Mouse (Mus musculus) embryonic stem cell, embryonic (primary cell): ENCODE measurements around the gene Hif1an.

Experiments used
- CTCF ChIA-PET, 4 experiments: fragments of 300-600 bp in 2 of 4; fragments of 350-600 bp in 2 of 4; sonication (Branson Sonifier 250); formaldehyde crosslinking; loops; one replicate each; lab custom pipeline; 2022; ENCODE audit warnings: inconsistent platforms in 2 of 4; lab: Charles Lee
- POLR2A ChIA-PET, 4 experiments: fragments of 300-600 bp in 2 of 4; fragments of 350-600 bp in 2 of 4; sonication (Branson Sonifier 250); formaldehyde crosslinking; loops; one replicate each; lab custom pipeline; 2022; ENCODE audit warnings: antibody characterized with exemption in 4 of 4, inconsistent platforms in 1 of 4; lab: Charles Lee

The Hif1an gene

DNA sequence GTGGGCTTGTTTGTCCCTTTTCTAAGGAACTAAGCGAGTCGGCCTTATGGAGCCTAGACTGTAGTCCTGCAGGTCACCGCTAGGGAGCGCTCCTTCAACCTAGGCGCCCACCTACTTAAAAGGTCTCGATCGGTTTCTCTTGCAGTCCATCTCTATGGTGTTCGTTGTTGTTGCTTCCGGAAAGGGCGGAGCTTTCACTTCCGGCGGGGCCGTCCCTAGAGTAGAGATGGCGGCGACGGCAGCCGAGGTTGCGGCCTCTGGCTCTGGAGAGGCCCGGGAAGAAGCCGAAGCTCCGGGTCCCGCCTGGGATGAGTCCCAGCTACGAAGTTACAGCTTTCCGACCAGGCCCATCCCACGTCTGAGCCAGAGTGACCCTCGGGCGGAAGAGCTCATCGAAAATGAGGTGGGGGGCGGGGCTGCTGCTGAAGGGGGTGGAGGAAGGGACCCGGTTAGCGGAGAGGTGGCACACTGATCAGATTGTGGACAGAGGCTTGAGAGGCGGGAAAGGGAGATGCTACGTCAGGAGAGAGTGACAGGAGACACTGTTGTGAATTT lies at the start of gene Hif1an:
Gene Hif1an, plus strand, starts transcription at position 199 of the 555 bp plus-strand sequence.
- POLR2A ChIA-PET: interaction anchor here (0.5 to 3.2 kb wide), 52 partner anchors 8 to 888 kb away, joined by 3 to 25 read pairs (median 4); partner anchors contain the start of genes Sec31b (in 3 of the 4), Scd1 (in 2 of the 4), Bloc1s2 (in 1 of the 4) and Kazald1 (in 1 of the 4)
- CTCF ChIA-PET: interaction anchor here (0.5 to 2.1 kb wide), 46 partner anchors 8 to 1941 kb away, joined by 3 to 13 read pairs (median 3); partner anchors contain the start of genes Sec31b (in 3 of the 4), Kazald1 (in 1 of the 4), Ndufb8 (in 1 of the 4) and Slf2 (in 1 of the 4)

DNA sequence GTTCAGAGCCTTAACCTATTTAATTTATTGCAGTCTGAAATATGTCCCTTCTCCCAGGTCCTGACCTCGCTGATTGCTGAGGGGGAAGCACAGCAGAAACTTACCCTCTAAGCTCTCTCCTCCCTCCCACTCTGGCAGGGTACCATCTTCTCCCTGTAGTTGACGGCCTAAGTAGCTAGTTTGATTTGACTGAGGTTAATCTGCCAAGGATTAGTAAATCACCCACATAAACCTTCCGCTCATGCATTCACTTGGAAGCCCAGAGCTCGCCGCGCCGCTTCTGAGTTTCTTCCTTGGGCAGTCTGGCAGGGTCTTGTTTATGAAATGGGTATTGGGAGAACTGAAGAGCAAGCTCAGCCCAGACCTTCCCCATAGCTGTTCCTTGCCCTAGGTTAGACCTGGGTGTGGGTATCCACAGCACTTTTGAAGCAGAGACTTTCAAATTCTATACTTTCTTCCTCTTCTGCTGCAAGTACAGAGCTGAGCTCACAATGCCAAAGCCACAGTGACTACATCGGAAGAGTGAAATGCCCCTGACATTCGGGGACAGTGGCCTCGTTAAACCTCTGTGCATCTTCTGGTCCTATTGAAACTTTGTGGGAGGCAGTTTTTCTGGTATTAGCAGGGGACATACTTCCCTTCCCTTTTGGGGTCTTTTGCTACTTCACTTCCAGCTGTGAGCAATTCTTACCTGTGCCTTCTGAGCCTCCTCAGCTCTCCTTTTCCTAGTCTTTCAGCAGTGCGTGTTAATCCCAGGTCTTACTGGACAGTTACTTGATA lies 49.4 kb upstream of the Hif1an start:
- ChIA-PET CTCF (interaction anchor here in 2 of 4 experiments (0.6 to 1.7 kb wide), 6 partner anchors 11 to 1116 kb away, joined by 3 to 6 read pairs (median 4); no protein-coding TSS in a partner anchor), POLR2A (interaction anchor here in 3 of 4 experiments (0.6 to 1.4 kb wide), 5 partner anchors 11 to 326 kb away, joined by 3 to 5 read pairs (median 4); partner anchors contain the start of gene Ndufb8 (in 1 of the 3))

DNA sequence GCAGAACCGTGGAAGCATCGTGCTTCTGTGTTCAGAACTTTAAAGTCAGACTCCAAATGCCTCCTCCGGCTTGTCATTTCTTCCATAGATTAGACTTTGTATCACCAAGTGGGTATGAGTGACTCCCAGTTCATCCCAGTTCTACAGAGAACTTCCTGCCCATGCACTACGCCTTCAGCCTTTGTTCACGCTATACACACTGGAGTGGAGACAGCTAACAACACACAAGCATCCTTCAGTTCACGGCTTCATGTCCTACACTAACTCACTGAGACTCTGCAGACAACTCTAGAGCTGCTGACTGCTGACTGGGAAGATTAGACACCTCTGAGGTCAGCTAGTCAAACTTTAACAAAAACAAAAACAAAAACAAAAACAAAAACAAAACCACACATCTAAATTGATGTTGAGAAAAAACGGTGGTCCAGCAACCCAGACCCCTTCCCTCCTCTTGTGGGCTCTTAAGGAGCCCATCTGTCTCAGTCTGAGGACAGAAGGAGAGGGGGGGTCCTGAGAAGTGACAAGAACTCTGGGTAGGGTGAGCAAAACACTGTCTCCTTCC lies 48.6 kb upstream of the Hif1an start:
- ChIA-PET POLR2A (interaction anchor here in 2 of 4 experiments (1.0 to 1.4 kb wide), 3 partner anchors 27 to 264 kb away, joined by 3 to 4 read pairs (median 3); partner anchors contain the start of gene Ndufb8 (in 1 of the 2)), CTCF (interaction anchor here in 3 of 4 experiments (0.6 to 1.4 kb wide), 5 partner anchors 30 to 1115 kb away, joined by 3 to 5 read pairs (median 4); no protein-coding TSS in a partner anchor)

DNA sequence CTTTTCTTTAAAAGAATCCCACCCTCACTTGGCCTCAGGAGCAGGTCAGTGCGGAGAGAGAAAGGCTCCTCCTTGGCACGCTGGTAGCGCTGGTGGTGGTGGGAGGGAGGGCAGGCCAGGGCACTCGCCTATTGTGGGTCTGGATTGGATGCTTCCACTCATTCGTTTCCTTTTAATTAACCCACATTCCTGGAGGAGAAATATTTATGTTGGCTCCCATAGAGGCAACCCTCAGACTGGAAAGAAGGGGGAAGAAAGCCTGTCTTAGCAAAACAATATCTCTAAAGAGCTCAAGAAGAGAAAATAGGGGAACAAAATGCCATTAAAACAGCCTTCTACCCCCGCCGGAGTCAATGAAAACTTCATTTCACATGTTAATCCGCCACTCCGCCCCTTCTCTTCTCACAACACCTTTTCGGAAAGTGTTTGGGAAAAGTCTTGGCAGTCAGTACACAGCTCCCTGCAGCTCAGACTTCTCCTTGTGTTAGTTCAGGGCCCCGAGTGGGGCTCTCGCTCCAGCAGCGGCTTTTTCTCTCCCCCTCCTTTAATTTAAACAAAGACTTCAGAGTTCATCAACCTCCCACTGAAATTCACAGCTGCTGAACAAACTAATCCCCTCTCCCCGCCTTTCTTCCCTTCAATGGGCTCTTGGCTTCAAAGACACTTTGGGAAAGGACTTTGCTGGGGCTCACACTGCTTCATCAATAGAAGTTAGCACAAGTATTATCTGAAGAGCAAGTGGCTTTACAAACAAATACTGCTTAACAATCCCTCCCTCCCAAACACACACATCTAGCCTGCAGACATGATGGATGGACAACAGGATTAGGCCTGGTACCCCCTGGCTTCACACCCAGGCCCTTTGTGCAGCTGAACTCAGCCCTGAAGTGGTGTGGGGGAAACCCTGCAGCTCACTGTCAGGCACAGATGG lies 47.9 kb upstream of the Hif1an start:
- CTCF ChIA-PET: interaction anchor here in 2 of 4 experiments (0.6 to 1.4 kb wide), 3 partner anchors 30 to 857 kb away, joined by 3 to 4 read pairs (median 4); no protein-coding TSS in a partner anchor
- POLR2A ChIA-PET: interaction anchor here in 3 of 4 experiments (0.6 to 1.1 kb wide), 4 partner anchors 28 to 1788 kb away, joined by 3 to 4 read pairs (median 4); partner anchors contain the start of gene Mrpl43 (in 1 of the 3)

DNA sequence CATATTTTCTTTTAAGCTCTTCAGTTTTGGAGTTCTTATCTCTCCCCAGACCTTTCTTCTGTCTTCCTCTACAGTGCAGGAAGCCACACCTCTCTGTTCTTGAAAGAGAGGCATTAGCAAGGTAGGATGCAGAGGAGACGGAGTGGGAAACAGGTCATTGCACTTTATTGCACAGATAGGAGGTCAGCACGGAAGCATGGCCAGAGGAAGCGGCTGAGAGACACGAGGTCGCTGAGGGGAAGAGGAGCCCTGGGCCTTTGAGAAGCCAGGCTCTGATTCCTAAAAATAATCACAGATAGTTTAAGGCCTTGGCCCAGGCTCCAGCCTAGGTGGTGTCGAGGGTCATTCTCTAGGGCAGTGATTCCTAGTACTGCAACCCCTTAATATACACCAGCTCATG lies 46.9 kb upstream of the Hif1an start:
- POLR2A ChIA-PET: no interaction called here
- CTCF ChIA-PET: no interaction called here

DNA sequence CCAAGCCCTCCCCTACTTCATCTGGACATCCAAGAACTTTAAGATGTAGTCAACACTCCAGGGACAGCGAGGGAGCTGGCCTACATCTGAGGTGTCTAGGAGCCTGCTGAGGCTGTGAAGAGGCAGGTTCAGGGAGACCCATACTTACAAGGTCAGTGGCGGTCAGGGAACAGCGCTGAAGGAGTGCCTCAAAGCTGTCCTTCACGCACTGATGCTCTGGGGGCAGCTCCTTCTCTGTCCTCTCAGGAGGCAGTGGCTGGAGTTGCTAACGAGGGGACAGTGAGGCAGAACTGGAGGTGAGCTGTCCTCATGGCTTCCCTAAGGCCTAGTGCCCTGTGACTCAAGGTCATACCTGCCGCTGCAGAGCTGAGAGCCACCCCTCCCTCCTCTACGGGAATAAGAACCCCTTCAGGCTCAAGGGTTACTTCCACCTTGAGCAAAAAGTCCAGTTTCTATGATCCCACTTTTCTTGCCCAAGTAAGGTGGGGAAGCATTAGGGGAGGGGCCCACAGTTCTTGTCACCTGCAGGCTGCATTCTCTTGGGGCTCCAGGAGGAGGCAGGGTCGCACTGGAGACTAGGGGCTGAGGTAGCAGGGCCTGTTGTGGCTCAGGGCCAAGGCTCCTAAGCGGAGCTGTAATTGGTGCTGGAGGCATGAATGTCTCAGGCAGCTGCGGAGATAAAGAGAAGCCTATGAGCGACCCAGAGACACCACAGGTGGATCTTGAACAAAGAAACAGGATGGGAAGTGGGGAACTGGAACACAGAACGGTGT lies 44.5 kb upstream of the Hif1an start:
- CTCF ChIA-PET: interaction anchor here (0.5 to 2.5 kb wide), 61 partner anchors 8 to 722 kb away, joined by 3 to 24 read pairs (median 4); partner anchors contain the start of genes Sec31b (in 3 of the 4), Hif1an (in 2 of the 4) and Sfxn3 (in 1 of the 4)
- POLR2A ChIA-PET: interaction anchor here (0.6 to 1.6 kb wide), 14 partner anchors 8 to 110 kb away, joined by 3 to 9 read pairs (median 5); partner anchors contain the start of genes Hif1an (in 3 of the 4), Ndufb8 (in 1 of the 4) and Scd1 (in 1 of the 4)

DNA sequence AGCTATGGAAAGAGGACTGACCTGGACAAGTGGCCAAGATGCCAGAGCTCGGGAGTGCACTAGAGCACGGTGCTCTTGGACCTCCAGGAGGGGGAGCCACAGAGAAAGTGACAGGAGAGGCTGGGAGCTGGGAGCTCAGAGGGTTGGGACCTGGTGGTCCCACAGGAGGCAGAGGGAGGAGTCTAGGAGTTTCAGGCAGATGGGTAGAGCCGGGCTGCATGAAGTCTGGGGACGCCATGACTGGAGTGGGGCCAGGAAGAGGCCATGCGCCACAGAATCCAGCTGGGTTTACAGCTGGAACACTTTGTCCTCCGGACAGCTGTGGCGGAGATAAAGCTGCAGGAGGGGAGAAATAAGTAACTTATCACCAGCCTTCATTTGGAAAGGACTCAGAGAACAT lies 43.5 kb upstream of the Hif1an start:
- ChIA-PET POLR2A (interaction anchor here (0.5 to 1.6 kb wide), 14 partner anchors 9 to 498 kb away, joined by 3 to 9 read pairs (median 4); partner anchors contain the start of genes Hif1an (in 2 of the 4) and Ndufb8 (in 1 of the 4)), CTCF (interaction anchor here (0.5 to 2.5 kb wide), 53 partner anchors 8 to 1613 kb away, joined by 3 to 24 read pairs (median 4); partner anchors contain the start of genes Hif1an (in 3 of the 4), Sec31b (in 3 of the 4), Elovl3 (in 1 of the 4) and Ndufb8 (in 1 of the 4))

DNA sequence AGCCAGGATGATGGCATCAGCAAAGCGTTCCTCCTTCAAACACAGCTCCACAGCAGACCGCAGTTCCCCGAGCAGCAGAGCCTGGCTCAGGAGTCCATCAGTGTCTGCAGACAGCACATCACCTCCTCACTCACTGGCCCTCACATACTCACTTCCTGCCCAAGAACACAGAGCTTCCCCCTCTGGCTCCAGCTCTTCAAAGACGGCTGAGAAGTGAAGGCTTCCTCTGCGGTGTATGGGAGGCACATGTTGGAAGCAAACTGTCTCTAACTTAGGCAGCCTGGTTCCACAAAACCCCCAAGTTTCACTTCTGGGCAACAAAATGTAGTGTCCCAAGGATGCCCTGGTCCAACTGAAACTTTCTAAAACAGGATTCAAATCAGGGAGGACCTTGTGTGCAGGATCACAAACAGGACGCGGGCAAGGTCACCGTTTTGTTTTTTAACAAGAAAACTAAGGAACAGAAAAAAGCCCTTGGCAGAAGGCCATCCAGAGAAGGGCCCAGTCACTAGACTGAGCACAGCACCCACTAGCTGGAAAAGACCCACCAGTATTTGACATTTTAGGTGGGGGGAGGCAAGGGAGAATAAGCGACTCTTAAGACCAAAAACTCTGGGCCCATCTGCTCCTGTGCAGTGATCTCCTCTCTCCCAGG lies 37.0 kb upstream of the Hif1an start:
- POLR2A ChIA-PET: interaction anchor here in 1 of 4 experiments (0.8 kb wide), 1 partner anchor 37 kb away, joined by 3 read pairs; the partner anchor contains the start of gene Hif1an
- CTCF ChIA-PET: no interaction called here

DNA sequence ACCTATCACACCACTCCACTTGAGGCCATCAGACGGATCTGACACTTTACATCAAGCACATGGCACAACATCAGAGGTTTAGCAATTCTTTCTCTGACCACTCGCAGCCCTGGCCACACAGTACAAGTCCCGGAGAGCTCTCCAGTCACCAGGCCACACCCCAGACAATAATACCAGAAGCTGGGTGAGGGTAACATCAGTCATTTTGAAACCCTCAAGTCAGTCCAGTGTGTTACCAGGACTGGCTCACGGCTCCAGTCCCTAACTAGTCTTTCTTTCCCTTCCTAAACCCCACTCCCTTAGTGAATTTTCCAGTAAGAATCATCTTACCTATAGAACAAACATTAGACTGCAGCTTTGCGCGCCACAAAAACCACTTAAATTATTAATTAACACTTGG lies 32.6 kb upstream of the Hif1an start:
- CTCF ChIA-PET: interaction anchor here in 2 of 4 experiments (1.0 to 1.4 kb wide), 3 partner anchors 11 to 54 kb away, joined by 3 to 4 read pairs (median 4); no protein-coding TSS in a partner anchor
- POLR2A ChIA-PET: interaction anchor here in 1 of 4 experiments (0.7 to 1.0 kb wide), 2 partner anchors 11 to 16 kb away, joined by 3 read pairs; partner anchors contain the start of gene Sec31b

DNA sequence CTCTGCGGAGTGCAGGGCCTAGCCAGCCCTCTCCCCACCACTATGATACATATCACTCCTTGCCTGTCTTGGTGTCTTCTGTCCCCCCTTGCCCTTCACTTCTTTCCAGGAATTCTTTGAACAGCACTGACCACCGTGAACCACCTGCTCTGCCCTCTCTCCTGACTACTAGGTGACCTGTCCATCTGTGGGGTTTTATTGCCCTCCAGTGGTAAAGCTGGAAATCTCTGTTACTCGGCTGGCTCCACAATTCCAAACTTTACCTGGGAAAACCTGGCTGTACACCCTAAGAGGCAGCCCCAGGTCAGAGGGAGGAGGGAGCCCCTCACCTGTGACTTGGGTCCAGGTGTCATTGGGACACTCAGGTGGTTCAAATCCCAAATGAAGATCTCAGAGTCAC lies 27.3 kb upstream of the Hif1an start:
- ChIA-PET CTCF (interaction anchor here in 3 of 4 experiments (0.7 to 1.6 kb wide), 7 partner anchors 9 to 59 kb away, joined by 3 to 5 read pairs (median 3); no protein-coding TSS in a partner anchor), POLR2A (interaction anchor here in 3 of 4 experiments (0.6 to 1.4 kb wide), 3 partner anchors 22 to 147 kb away, joined by 3 to 5 read pairs (median 3); no protein-coding TSS in a partner anchor)

DNA sequence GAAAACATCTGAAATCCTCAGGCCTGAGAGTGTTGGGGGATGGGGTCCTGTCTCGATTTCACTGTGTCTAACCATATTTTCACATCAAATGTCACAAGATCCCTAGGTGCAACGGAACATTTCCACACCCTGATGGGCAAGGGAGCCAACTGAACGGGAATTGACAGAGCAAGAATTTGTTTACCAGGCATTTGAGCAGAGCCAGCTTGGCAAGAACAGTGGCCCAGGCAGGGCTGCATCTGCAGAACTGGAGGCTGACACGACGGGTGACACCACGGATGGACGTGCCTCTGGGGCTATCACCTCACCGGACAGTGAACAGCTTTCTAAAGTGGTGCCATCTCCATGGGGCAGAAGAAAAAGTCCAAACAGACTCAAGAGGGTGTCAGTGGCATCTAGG lies 25.2 kb upstream of the Hif1an start:
- POLR2A ChIA-PET: interaction anchor here in 1 of 4 experiments (1.6 kb wide), 1 partner anchor 13 kb away, joined by 4 read pairs; no protein-coding TSS in a partner anchor
- CTCF ChIA-PET: interaction anchor here in 2 of 4 experiments (0.6 to 0.8 kb wide), 2 partner anchors 19 to 45 kb away, joined by 3 to 4 read pairs; no protein-coding TSS in a partner anchor

DNA sequence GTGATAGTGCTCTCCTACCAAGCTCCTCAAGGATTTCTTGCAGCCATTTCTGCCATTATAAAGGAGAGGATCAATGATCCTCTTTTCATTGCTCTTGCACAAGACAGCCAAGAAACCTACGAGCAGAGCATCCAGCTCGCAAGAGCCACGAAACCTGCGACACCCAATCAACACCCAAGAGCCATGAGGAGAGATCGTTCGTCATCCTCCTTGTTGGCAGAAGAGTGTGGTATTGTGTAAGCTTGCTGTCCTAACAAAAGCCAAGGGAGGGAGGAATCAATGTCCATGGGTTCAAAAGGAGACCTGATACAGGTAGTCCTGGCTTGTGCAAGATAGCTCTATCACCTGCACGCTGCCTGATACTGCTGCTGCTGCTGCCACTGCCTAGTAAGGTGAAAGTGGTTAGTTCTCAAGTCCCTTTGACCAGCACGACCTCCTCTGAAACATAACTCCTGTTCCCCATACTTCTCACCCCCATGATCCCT lies 19.9 kb upstream of the Hif1an start:
- POLR2A ChIA-PET: interaction anchor here in 2 of 4 experiments (0.8 to 1.4 kb wide), 2 partner anchors 8 to 28 kb away, joined by 3 read pairs; no protein-coding TSS in a partner anchor
- CTCF ChIA-PET: interaction anchor here in 1 of 4 experiments (1.2 kb wide), 1 partner anchor 24 kb away, joined by 4 read pairs; no protein-coding TSS in a partner anchor

DNA sequence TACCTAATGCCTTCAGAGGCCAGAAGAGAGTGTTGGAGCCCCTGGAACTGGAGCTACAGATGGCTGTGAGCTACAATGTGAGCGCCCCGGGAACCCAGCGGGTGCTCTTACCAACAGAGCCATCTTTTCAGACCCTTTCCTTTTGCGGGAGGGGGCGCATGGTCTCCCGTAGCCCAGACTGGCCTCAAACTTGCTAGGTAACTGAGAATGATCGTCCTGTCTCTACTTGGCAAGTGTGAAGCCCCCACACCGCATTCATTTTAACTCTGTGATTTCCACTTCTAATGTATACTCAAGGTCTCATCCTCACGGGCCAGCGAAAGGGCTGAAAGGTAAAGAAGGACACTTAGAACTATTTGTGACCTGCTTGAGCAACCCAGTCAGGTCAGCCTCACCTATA lies 18.3 kb upstream of the Hif1an start:
- ChIA-PET POLR2A (interaction anchor here (0.6 to 3.4 kb wide), 15 partner anchors 11 to 1909 kb away, joined by 3 to 16 read pairs (median 4); partner anchors contain the start of genes Hif1an (in 3 of the 4) and Ndufb8 (in 1 of the 4)), CTCF (interaction anchor here (0.5 to 2.0 kb wide), 62 partner anchors 9 to 963 kb away, joined by 3 to 22 read pairs (median 4); partner anchors contain the start of genes Hif1an (in 3 of the 4), Ndufb8 (in 3 of the 4) and Kazald1 (in 1 of the 4))

DNA sequence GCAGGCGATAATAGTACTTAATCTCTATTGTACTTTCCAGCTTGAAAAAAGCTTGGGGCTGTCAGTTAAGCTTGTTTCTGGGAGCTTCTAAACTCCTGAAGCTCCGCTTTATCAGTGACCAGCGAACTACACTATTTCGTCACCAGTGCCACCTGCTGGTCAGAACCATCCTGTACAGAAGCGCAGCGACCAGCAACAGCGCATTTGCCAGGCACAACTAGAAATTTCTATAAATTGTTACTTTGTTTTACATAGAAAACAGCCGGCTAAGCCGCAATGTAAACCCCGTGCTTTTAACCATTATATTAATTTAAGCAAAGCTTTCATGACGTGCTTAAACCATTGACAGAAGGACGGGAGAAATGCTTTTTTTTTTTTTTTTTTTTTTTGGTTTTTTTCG lies 17.9 kb upstream of the Hif1an start:
- POLR2A ChIA-PET: interaction anchor here (0.6 to 3.4 kb wide), 16 partner anchors 10 to 1908 kb away, joined by 3 to 16 read pairs (median 4); partner anchors contain the start of genes Hif1an (in 3 of the 4) and Ndufb8 (in 1 of the 4)

More for the DNA sequence above, 17.9 kb upstream of the Hif1an start:
- CTCF ChIA-PET: interaction anchor here (0.5 to 2.0 kb wide), 60 partner anchors 10 to 963 kb away, joined by 3 to 22 read pairs (median 4); partner anchors contain the start of genes Hif1an (in 3 of the 4), Ndufb8 (in 3 of the 4) and Kazald1 (in 1 of the 4)
